Mouse (Mus musculus) heart, adult 2 months (tissue): ENCODE results near the gene Slc4a3.

Experiments
- CTCF ChIP-seq: fragments of 200-600 bp; IDR thresholded peaks from 2 replicates; pipeline ENCODE4 v1.8.1; 2022; ENCODE audit warnings: antibody characterized with exemption, mild to moderate bottlenecking, moderate library complexity
- EP300 ChIP-seq: fragments of 200-500 bp; IDR thresholded peaks from 2 replicates; pipeline ENCODE4 v1.6.1; 2011; ENCODE audit warnings: low read depth, low read length, control low read depth; ENCODE audit not compliant: insufficient read depth
- POLR2A ChIP-seq: fragments of 200-500 bp; IDR thresholded peaks from 2 replicates; pipeline ENCODE4 v1.6.1; 2011; ENCODE audit warnings: mild to moderate bottlenecking, low read depth, low read length, control low read depth; ENCODE audit not compliant: insufficient read depth

DNA sequence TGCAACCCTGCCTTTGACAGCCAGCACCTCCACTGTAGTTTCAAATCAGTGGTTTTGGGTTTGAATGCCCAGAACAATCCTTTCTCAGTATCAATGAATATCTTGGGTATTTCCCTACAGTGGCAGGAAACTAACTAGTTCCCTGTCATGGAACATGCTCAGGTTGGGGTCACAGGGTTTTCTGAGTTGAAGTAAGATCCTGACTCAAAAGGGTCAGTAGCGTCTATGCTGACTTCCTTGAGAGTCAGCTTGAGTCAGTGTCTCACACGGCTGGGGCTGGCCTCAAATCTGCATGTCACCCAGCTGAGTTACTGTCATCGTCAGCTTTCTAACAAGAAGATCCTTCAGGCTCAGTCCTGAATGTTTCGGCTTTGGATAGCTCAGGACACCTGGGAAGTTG is 47.2 kb upstream of the Slc4a3 start:
- TF ChIP-seq POLR2A (no peak), CTCF (no peak), EP300 (no peak)
